Mouse (Mus musculus): Measurements from ENCODE around the gene Kat2b. TPM values are rescaled to one million over a fixed set of nuclear protein-coding genes. Genes with fewer than 3 reads are reported as not detected.
"Not testable (repeated sequence)": the region's sequence is repeated elsewhere in the genome, so short reads cannot be mapped to it uniquely, and the experiment has no call there.

The Kat2b gene
- polyA plus RNA-seq, 1 experiment from 2014 or later = 5.2 TPM

DNA sequence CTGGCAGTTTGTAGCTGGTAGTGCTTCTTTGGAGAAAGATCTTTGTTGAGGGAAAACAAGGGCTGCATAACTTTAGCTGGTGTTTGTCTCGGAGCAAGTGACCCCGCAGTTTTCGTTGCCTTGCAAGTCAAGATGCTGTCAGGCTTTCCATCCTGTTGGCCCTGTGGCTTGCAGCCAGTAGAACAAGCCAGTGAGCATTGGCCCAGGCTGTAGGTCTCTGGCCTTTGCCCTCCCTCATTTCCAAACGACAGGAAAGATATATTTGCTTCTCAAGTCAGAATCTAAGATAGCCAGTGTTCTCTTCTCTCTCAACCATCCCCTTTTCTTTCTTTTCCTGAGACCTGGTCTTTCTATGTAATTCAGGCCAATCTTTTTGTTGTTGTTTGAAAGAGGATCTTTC, 60.8 kb downstream of the Kat2b start:
- H3K4me1 ChIP-seq (ENCODE audit: control insufficient read depth, insufficient read depth, low read length) = no peaks in the 10 kb centered on the region
- H3K4me2 ChIP-seq (ENCODE audit: low read depth, low read length) = no peak overlapping the region
- WGBS = 72% methylated on average over 4 of the region's 4 CpGs
- no peak overlapping the region for H3K9ac ChIP-seq (ENCODE audit: low read length)
- H3K36me3 ChIP-seq (ENCODE audit: control insufficient read depth, insufficient read depth, low read length) = 0 out of 2 replicates have a peak, but pooled peaks cover under 1% of the 10 kb centered on the region
- H3K4me3 ChIP-seq (replicated peaks; ENCODE audit: low read length) = no peak overlapping the region
- ATAC-seq (ENCODE audit: insufficient read depth, low FRiP score) = no peak
- no peaks in the 10 kb centered on the region for H3K9me3 ChIP-seq (replicated peaks; ENCODE audit: control insufficient read depth, low read length)
- H3K27me3 ChIP-seq (ENCODE audit: control insufficient read depth, insufficient read depth, low read length) = no peaks in the 10 kb centered on the region
- no peak overlapping the region for H3K27ac ChIP-seq (ENCODE audit: low read length)

DNA sequence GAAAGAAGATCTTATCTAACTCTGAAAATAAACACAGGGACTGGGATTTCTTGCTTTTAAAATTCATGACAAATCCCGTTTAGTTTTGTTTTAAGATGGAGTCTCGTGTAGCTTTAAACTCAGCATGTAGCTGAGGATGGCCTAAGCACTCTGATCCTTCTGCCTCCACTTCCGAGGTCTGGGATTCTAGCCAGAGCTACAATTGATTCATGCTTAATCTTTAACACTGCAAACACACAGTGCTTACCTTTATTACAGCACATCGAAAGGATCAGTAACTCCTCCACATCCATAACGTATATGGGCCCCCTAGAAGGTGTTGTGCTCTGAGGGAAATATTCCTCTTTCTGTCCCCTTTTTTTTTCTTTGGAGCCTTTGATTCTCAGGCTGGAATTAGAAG, 61.5 kb downstream of the Kat2b start:
- no peaks in the 10 kb centered on the region for H3K4me1 ChIP-seq (ENCODE audit: control insufficient read depth, insufficient read depth, low read length)
- H3K9ac ChIP-seq (ENCODE audit: low read length) = no peak overlapping the region
- peaks cover 6% of the 10 kb centered on the region; the same call in 1 of the 2 replicates for H3K36me3 ChIP-seq (ENCODE audit: control insufficient read depth, insufficient read depth, low read length)
- no peaks in the 10 kb centered on the region for H3K27me3 ChIP-seq (ENCODE audit: control insufficient read depth, insufficient read depth, low read length)
- 51% methylated on average over 5 of the region's 5 CpGs for WGBS
- no peak overlapping the region for H3K4me2 ChIP-seq (ENCODE audit: low read depth, low read length)
- no peak for ATAC-seq (ENCODE audit: insufficient read depth, low FRiP score)
- H3K4me3 ChIP-seq (replicated peaks; ENCODE audit: low read length) = no peak overlapping the region
- H3K9me3 ChIP-seq (replicated peaks; ENCODE audit: control insufficient read depth, low read length) = no peaks in the 10 kb centered on the region
- no peak overlapping the region for H3K27ac ChIP-seq (ENCODE audit: low read length)

DNA sequence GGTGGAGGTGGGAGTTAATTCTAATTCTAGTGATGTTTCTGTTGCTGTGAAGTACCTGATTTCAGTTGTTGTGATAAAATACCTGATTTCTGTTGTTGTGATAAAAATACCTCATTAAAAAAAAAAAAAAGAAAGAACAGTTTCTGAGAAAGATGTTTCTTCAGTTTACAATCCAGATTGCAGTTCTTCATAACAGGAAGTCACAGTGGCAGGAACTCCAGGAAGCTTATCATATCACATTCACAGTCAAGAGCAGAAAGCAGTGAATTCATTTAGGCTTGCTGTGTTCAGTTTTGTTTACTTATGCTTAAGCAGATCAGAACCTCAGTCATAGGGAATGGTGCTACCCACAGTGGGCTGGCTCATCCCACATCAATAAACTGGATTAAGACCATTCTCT, 64.7 kb downstream of the Kat2b start:
- H3K4me1 ChIP-seq (ENCODE audit: control insufficient read depth, insufficient read depth, low read length) = no peaks in the 10 kb centered on the region
- no peak overlapping the region for H3K27ac ChIP-seq (ENCODE audit: low read length)
- no peak overlapping the region for H3K4me2 ChIP-seq (ENCODE audit: low read depth, low read length)
- no peak for ATAC-seq (ENCODE audit: insufficient read depth, low FRiP score)
- H3K9ac ChIP-seq (ENCODE audit: low read length) = no peak overlapping the region
- H3K9me3 ChIP-seq (replicated peaks; ENCODE audit: control insufficient read depth, low read length) = no peaks in the 10 kb centered on the region
- H3K27me3 ChIP-seq (ENCODE audit: control insufficient read depth, insufficient read depth, low read length) = no peaks in the 10 kb centered on the region
- no peak overlapping the region for H3K4me3 ChIP-seq (replicated peaks; ENCODE audit: low read length)
- peaks cover 6% of the 10 kb centered on the region; the same call in 1 of the 2 replicates for H3K36me3 ChIP-seq (ENCODE audit: control insufficient read depth, insufficient read depth, low read length)

GRCm38 (mm10) chr17:53643360-53643759, 76.7 kb downstream of the Kat2b start:
- 75% methylated on average over 4 of the region's 4 CpGs for WGBS
- Histone ChIP-seq H3K4me1 (ENCODE audit: control insufficient read depth, insufficient read depth, low read length) (no peaks in the 10 kb centered on the region), H3K9me3 (replicated peaks; ENCODE audit: control insufficient read depth, low read length) (no peaks in the 10 kb centered on the region), H3K4me3 (replicated peaks; ENCODE audit: low read length) (no peak overlapping the region), H3K36me3 (ENCODE audit: control insufficient read depth, insufficient read depth, low read length) (peaks cover 11% of the 10 kb centered on the region), H3K4me2 (ENCODE audit: low read depth, low read length) (no peak overlapping the region), H3K9ac (ENCODE audit: low read length) (no peak overlapping the region), H3K27ac (ENCODE audit: low read length) (no peak overlapping the region), H3K27me3 (ENCODE audit: control insufficient read depth, insufficient read depth, low read length) (no peaks in the 10 kb centered on the region)
- ATAC-seq (ENCODE audit: insufficient read depth, low FRiP score) = no peak

DNA sequence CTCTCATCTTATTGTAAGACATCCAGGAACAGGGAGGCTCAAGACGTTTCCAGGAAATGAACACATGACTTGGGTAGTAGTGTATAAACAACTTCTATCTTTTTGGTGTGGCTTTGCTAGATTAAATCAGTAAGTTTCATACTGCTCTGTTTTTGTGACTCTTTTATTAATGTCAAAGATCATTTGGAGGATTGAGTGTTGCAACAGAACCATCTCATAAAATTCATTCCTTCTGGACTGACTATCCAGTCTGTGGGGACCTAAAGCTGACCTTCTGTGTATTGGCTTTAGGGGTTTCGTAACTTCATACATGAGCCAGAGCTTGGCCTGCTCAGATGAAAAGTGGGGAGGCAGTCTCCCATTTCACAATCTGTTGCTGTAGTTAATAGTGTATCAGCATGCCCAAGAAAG, 83.6 kb downstream of the Kat2b start:
- H3K4me3 ChIP-seq (replicated peaks; ENCODE audit: low read length) = no peak overlapping the region
- no peaks in the 10 kb centered on the region for H3K9me3 ChIP-seq (replicated peaks; ENCODE audit: control insufficient read depth, low read length)
- no peak for ATAC-seq (ENCODE audit: insufficient read depth, low FRiP score)
- no peak overlapping the region for H3K27ac ChIP-seq (ENCODE audit: low read length)
- H3K4me2 ChIP-seq (ENCODE audit: low read depth, low read length) = no peak overlapping the region
- peaks cover 3% of the 10 kb centered on the region; the same call in 1 of the 2 replicates for H3K36me3 ChIP-seq (ENCODE audit: control insufficient read depth, insufficient read depth, low read length)
- no peaks in the 10 kb centered on the region for H3K27me3 ChIP-seq (ENCODE audit: control insufficient read depth, insufficient read depth, low read length)
- no peak overlapping the region for H3K9ac ChIP-seq (ENCODE audit: low read length)
- WGBS = 82% methylated on average over 2 of the region's 2 CpGs
- H3K4me1 ChIP-seq (ENCODE audit: control insufficient read depth, insufficient read depth, low read length) = no peaks in the 10 kb centered on the region

- Histone ChIP-seq H3K4me2 (ENCODE audit: low read depth, low read length) (no peak overlapping the region), H3K27ac (ENCODE audit: low read length) (no peak overlapping the region), H3K36me3 (ENCODE audit: control insufficient read depth, insufficient read depth, low read length) (no peaks in the 10 kb centered on the region; the same call in 1 of the 2 replicates), H3K4me1 (ENCODE audit: control insufficient read depth, insufficient read depth, low read length) (no peaks in the 10 kb centered on the region), H3K9ac (ENCODE audit: low read length) (no peak overlapping the region), H3K27me3 (ENCODE audit: control insufficient read depth, insufficient read depth, low read length) (no peaks in the 10 kb centered on the region), H3K4me3 (replicated peaks; ENCODE audit: low read length) (no peak overlapping the region), H3K9me3 (replicated peaks; ENCODE audit: control insufficient read depth, low read length) (no peaks in the 10 kb centered on the region)
- 89% methylated on average over 4 of the region's 4 CpGs for WGBS
- ATAC-seq (ENCODE audit: insufficient read depth, low FRiP score) = no peak
These were observed 87.9 kb downstream of the Kat2b start for GRCm38 (mm10) chr17:53654596-53654995.

DNA sequence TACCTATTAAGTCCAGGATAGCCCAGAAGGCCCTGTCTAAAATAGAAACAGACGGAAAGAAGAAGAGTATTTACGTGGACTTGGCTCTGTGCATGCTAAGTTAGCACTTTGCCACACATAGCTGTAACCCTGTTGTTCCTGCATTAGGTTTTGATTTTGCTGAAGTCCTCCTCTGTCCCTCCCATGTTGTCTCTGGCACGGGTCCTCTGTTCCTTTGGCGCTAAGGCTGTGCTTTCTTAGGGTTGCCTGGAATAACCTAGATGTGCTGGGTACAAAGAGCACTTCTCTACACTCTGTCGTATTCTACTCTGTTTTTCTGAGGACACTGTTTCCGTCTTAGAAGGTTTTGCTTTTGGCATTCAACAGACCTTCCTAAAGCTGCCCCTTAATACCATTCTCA, 88.4 kb downstream of the Kat2b start:
- H3K9ac ChIP-seq (ENCODE audit: low read length) = no peak overlapping the region
- no peaks in the 10 kb centered on the region for H3K4me1 ChIP-seq (ENCODE audit: control insufficient read depth, insufficient read depth, low read length)
- 87% methylated on average over 6 of the region's 6 CpGs for WGBS
- H3K4me3 ChIP-seq (replicated peaks; ENCODE audit: low read length) = no peak overlapping the region
- H3K27ac ChIP-seq (ENCODE audit: low read length) = no peak overlapping the region
- H3K27me3 ChIP-seq (ENCODE audit: control insufficient read depth, insufficient read depth, low read length) = no peaks in the 10 kb centered on the region
- H3K36me3 ChIP-seq (ENCODE audit: control insufficient read depth, insufficient read depth, low read length) = no peaks in the 10 kb centered on the region; the same call in 1 of the 2 replicates
- no peaks in the 10 kb centered on the region for H3K9me3 ChIP-seq (replicated peaks; ENCODE audit: control insufficient read depth, low read length)
- no peak overlapping the region for H3K4me2 ChIP-seq (ENCODE audit: low read depth, low read length)
- no peak for ATAC-seq (ENCODE audit: insufficient read depth, low FRiP score)

GRCm38 (mm10) chr17:53655959-53656358, 89.3 kb downstream of the Kat2b start:
- WGBS = 85% methylated on average over 2 of the region's 2 CpGs
- H3K4me2 ChIP-seq (ENCODE audit: low read depth, low read length) = no peak overlapping the region
- no peaks in the 10 kb centered on the region for H3K9me3 ChIP-seq (replicated peaks; ENCODE audit: control insufficient read depth, low read length)
- no peaks in the 10 kb centered on the region; the same call in 1 of the 2 replicates for H3K36me3 ChIP-seq (ENCODE audit: control insufficient read depth, insufficient read depth, low read length)
- no peak for ATAC-seq (ENCODE audit: insufficient read depth, low FRiP score)
- no peak overlapping the region for H3K27ac ChIP-seq (ENCODE audit: low read length)
- no peak overlapping the region for H3K9ac ChIP-seq (ENCODE audit: low read length)
- H3K4me3 ChIP-seq (replicated peaks; ENCODE audit: low read length) = no peak overlapping the region
- H3K4me1 ChIP-seq (ENCODE audit: control insufficient read depth, insufficient read depth, low read length) = no peaks in the 10 kb centered on the region
- no peaks in the 10 kb centered on the region for H3K27me3 ChIP-seq (ENCODE audit: control insufficient read depth, insufficient read depth, low read length)

GRCm38 (mm10) chr17:53656369-53656860, 89.8 kb downstream of the Kat2b start:
- 50% methylated on average over 6 of the region's 6 CpGs for WGBS
- Histone ChIP-seq H3K9ac (ENCODE audit: low read length) (no peak overlapping the region), H3K4me1 (ENCODE audit: control insufficient read depth, insufficient read depth, low read length) (no peaks in the 10 kb centered on the region), H3K9me3 (replicated peaks; ENCODE audit: control insufficient read depth, low read length) (no peaks in the 10 kb centered on the region), H3K27ac (ENCODE audit: low read length) (no peak overlapping the region), H3K4me3 (replicated peaks; ENCODE audit: low read length) (no peak overlapping the region), H3K27me3 (ENCODE audit: control insufficient read depth, insufficient read depth, low read length) (no peaks in the 10 kb centered on the region), H3K4me2 (ENCODE audit: low read depth, low read length) (no peak overlapping the region), H3K36me3 (ENCODE audit: control insufficient read depth, insufficient read depth, low read length) (no peaks in the 10 kb centered on the region; the same call in 1 of the 2 replicates)
- ATAC-seq (ENCODE audit: insufficient read depth, low FRiP score) = no peak

DNA sequence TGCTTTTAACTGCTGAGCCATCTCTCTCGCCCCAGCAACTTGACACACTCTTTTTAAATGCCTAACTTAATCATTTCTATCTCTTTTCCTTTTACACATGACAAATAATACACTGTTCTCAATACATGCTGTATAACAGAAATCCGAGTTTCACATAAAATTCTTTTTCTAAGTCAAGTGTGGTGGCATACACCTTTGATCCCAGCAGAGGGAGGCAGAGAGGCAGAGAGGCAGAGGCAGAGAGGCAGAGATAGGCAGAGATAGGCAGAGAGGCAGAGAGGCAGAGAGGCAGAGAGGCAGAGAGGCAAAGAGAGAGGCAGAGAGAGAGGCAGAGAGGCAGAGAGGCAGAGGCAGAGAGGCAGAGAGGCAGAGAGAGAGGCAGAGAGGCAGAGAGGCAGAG, 90.7 kb downstream of the Kat2b start:
- H3K9me3 ChIP-seq (replicated peaks; ENCODE audit: control insufficient read depth, low read length); H3K27me3 ChIP-seq (ENCODE audit: control insufficient read depth, insufficient read depth, low read length); H3K4me2 ChIP-seq (ENCODE audit: low read depth, low read length); H3K4me1 ChIP-seq (ENCODE audit: control insufficient read depth, insufficient read depth, low read length); H3K4me3 ChIP-seq (replicated peaks; ENCODE audit: low read length); ATAC-seq (ENCODE audit: insufficient read depth, low FRiP score); H3K9ac ChIP-seq (ENCODE audit: low read length); H3K27ac ChIP-seq (ENCODE audit: low read length); H3K36me3 ChIP-seq (ENCODE audit: control insufficient read depth, insufficient read depth, low read length): not testable (repeated sequence)
- 67% methylated on average over 2 of the region's 2 CpGs for WGBS
